Mouse (Mus musculus) lung, embryonic 15.5 days (tissue): ENCODE measurements around the gene Tead2. TPM values are rescaled to one million over a fixed set of nuclear protein-coding genes. Genes with fewer than 3 reads are reported as not detected.
"Not testable (repeated sequence)": the region's sequence is repeated elsewhere in the genome, so short reads cannot be mapped to it uniquely, and the experiment has no call there.

Experiments used
- ATAC-seq: fragments of 200-750 bp; cut with Nextera tagmentation; 2 replicates; pipeline ENCODE4 v1.8.0; 2017; ENCODE audit warnings: moderate number of reproducible peaks, borderline replicate concordance; ENCODE audit not compliant: low FRiP score, low TSS enrichment; ENCODE audit errors: extremely low read depth
- H3K27ac ChIP-seq: fragments of 300-500 bp; sonication (generic); 2 replicates; pipeline ENCODE4 v1.5.1; 2015; ENCODE audit warnings: moderate library complexity, mild to moderate bottlenecking, inconsistent platforms
- H3K27me3 ChIP-seq: fragments of 300-500 bp; sonication (generic); 2 replicates; pipeline ENCODE4 v1.6.1; 2015; ENCODE audit warnings: inconsistent platforms
- H3K36me3 ChIP-seq: fragments of 300-500 bp; sonication (generic); 2 replicates; pipeline ENCODE4 v1.6.1; 2015; ENCODE audit warnings: inconsistent platforms
- H3K4me1 ChIP-seq: fragments of 300-500 bp; sonication (generic); 2 replicates; pipeline ENCODE4 v1.6.1; 2015; ENCODE audit warnings: inconsistent platforms
- H3K4me2 ChIP-seq: fragments of 300-500 bp; sonication (generic); 2 replicates; pipeline ENCODE4 v1.6.1; 2015; ENCODE audit warnings: inconsistent platforms, mild to moderate bottlenecking, moderate library complexity
- H3K4me3 ChIP-seq: fragments of 300-500 bp; sonication (generic); 2 replicates; pipeline ENCODE4 v1.5.1; 2015; ENCODE audit warnings: mild to moderate bottlenecking, inconsistent platforms
- H3K9ac ChIP-seq: fragments of 300-500 bp; sonication (generic); 2 replicates; pipeline ENCODE4 v1.6.1; 2015; ENCODE audit warnings: inconsistent platforms
- H3K9me3 ChIP-seq: fragments of 300-500 bp; sonication (generic); 2 replicates; pipeline ENCODE4 v1.6.1; 2016; ENCODE audit warnings: inconsistent platforms
- WGBS: fragments of 180-500 bp; shearing (Covaris S2); methylation state at CpG from one replicate; pipeline ENCODE4 v1.1.7; 2015; 5-methylcytosine and 5-hydroxymethylcytosine counted together
- polyA plus RNA-seq: library from polyadenylated mRNA; unstranded; fragments of >200 nt; fragmentation: Nextera tagmentation; extraction: Ambion mirVana; gene quantifications from 2 replicates; pipeline ENCODE4 v1.2.1, GENCODE M21; 2015

Gene Tead2
- polyA plus RNA-seq, 1 experiment from 2014 or later = 180 TPM

GRCm38 (mm10) chr7:45240633-45241388 lies 25.3 kb downstream of the Tead2 start, which contains the start of gene Slc6a16:
Slc6a16 (plus strand) TSS chr7:45241085.
- peak within 1 kb of the TSS; percentile 5; the same call in 1 of the 2 replicates for H3K9ac ChIP-seq
- peak within 1 kb of the TSS; percentile 43 for H3K4me2 ChIP-seq
- 16% methylated on average over 52 of the region's 53 CpGs for WGBS
- H3K4me1 ChIP-seq = peaks cover 16% of the 10 kb centered on the region
- H3K9me3 ChIP-seq = no peaks in the 10 kb centered on the region
- no peaks in the 10 kb centered on the region for H3K27me3 ChIP-seq
- no peaks in the 10 kb centered on the region for H3K36me3 ChIP-seq
- peak within 1 kb of the TSS; percentile 21 for H3K4me3 ChIP-seq
- no peak for ATAC-seq
- no peak within 1 kb of the TSS for H3K27ac ChIP-seq

- H3K27me3 ChIP-seq = no peaks in the 10 kb centered on the region
- H3K4me3 ChIP-seq = no peak overlapping the region; the same call in 1 of the 2 replicates
- H3K27ac ChIP-seq = no peak overlapping the region
Measured at GRCm38 (mm10) chr7:45241389-45241749, 25.8 kb downstream of the Tead2 start.

GRCm38 (mm10) chr7:45247666-45248065 lies 32.1 kb downstream of the Tead2 start:
- H3K4me2 ChIP-seq = no peak overlapping the region
- H3K27me3 ChIP-seq = no peaks in the 10 kb centered on the region
- no peak overlapping the region for H3K27ac ChIP-seq
- no peak overlapping the region for H3K4me3 ChIP-seq
- no peaks in the 10 kb centered on the region for H3K36me3 ChIP-seq
- no peaks in the 10 kb centered on the region for H3K4me1 ChIP-seq
- no peak overlapping the region for H3K9ac ChIP-seq
- WGBS = 44% methylated on average over 3 of the region's 3 CpGs
- H3K9me3 ChIP-seq = no peaks in the 10 kb centered on the region
- no peak for ATAC-seq

More at GRCm38 (mm10) chr7:45241389-45241749, 25.8 kb downstream of the Tead2 start:
- Histone ChIP-seq H3K9me3 (no peaks in the 10 kb centered on the region), H3K4me2 (peak overlapping the region; percentile 43), H3K36me3 (no peaks in the 10 kb centered on the region), H3K4me1 (peaks cover 16% of the 10 kb centered on the region; the same call in 1 of the 2 replicates), H3K9ac (no peak overlapping the region)
- no peak for ATAC-seq
- 78% methylated on average over 6 of the region's 6 CpGs for WGBS

GRCm38 (mm10) chr7:45253806-45254205 lies 38.3 kb downstream of the Tead2 start:
- 76% methylated on average over 8 of the region's 8 CpGs for WGBS
- no peaks in the 10 kb centered on the region for H3K4me1 ChIP-seq
- H3K9ac ChIP-seq = no peak overlapping the region
- H3K4me2 ChIP-seq = no peak overlapping the region
- no peaks in the 10 kb centered on the region for H3K36me3 ChIP-seq
- no peaks in the 10 kb centered on the region for H3K27me3 ChIP-seq
- no peaks in the 10 kb centered on the region for H3K9me3 ChIP-seq
- no peak for ATAC-seq
- H3K4me3 ChIP-seq = no peak overlapping the region
- H3K27ac ChIP-seq = no peak overlapping the region

GRCm38 (mm10) chr7:45255822-45256221 lies 40.3 kb downstream of the Tead2 start:
- WGBS = 49% methylated on average over 7 of the region's 7 CpGs
- not testable (repeated sequence) for H3K4me3 ChIP-seq, H3K27me3 ChIP-seq, H3K9me3 ChIP-seq, H3K36me3 ChIP-seq, H3K4me1 ChIP-seq, H3K9ac ChIP-seq, ATAC-seq, H3K27ac ChIP-seq, H3K4me2 ChIP-seq

- no peaks in the 10 kb centered on the region for H3K9me3 ChIP-seq
- H3K4me3 ChIP-seq = no peak overlapping the region
- ATAC-seq = no peak
- 0 out of 2 replicates have a peak, but pooled peaks cover 6% of the 10 kb centered on the region for H3K27me3 ChIP-seq
- no peaks in the 10 kb centered on the region for H3K36me3 ChIP-seq
- no peak overlapping the region for H3K4me2 ChIP-seq
- no peak overlapping the region for H3K27ac ChIP-seq
- 0 out of 2 replicates have a peak, but pooled peaks cover under 1% of the 10 kb centered on the region for H3K4me1 ChIP-seq
- 49% methylated on average over 11 of the region's 11 CpGs for WGBS
- no peak overlapping the region for H3K9ac ChIP-seq
Measured at GRCm38 (mm10) chr7:45257063-45257840, 41.7 kb downstream of the Tead2 start.

GRCm38 (mm10) chr7:45259281-45259680 lies 43.7 kb downstream of the Tead2 start:
- no peak overlapping the region for H3K4me2 ChIP-seq
- peaks cover 7% of the 10 kb centered on the region for H3K4me1 ChIP-seq
- 0 out of 2 replicates have a peak, but pooled peaks cover 6% of the 10 kb centered on the region for H3K27me3 ChIP-seq
- WGBS = 85% methylated on average over 8 of the region's 8 CpGs
- H3K36me3 ChIP-seq = no peaks in the 10 kb centered on the region
- no peak overlapping the region for H3K4me3 ChIP-seq
- no peak overlapping the region for H3K9ac ChIP-seq
- H3K27ac ChIP-seq = no peak overlapping the region
- H3K9me3 ChIP-seq = no peaks in the 10 kb centered on the region
- no peak for ATAC-seq

GRCm38 (mm10) chr7:45262266-45262665 lies 46.7 kb downstream of the Tead2 start:
- Histone ChIP-seq H3K9ac (no peak overlapping the region), H3K4me2 (no peak overlapping the region), H3K27ac (no peak overlapping the region), H3K36me3 (no peaks in the 10 kb centered on the region), H3K27me3 (0 out of 2 replicates have a peak, but pooled peaks cover 6% of the 10 kb centered on the region), H3K4me1 (peaks cover 7% of the 10 kb centered on the region), H3K4me3 (no peak overlapping the region), H3K9me3 (no peaks in the 10 kb centered on the region)
- no peak; the same call in 1 of the 2 replicates for ATAC-seq
- WGBS = 23% methylated on average over 7 of the region's 7 CpGs

GRCm38 (mm10) chr7:45263006-45263607 lies 47.6 kb downstream of the Tead2 start:
- 46% methylated on average over 7 of the region's 7 CpGs for WGBS

GRCm38 (mm10) chr7:45264348-45264747 lies 48.8 kb downstream of the Tead2 start:
- Histone ChIP-seq H3K4me3 (no peak overlapping the region), H3K9ac (no peak overlapping the region), H3K27me3 (peaks cover 11% of the 10 kb centered on the region; the same call in 1 of the 2 replicates), H3K36me3 (no peaks in the 10 kb centered on the region), H3K27ac (no peak overlapping the region), H3K4me2 (no peak overlapping the region), H3K4me1 (peaks cover 7% of the 10 kb centered on the region), H3K9me3 (no peaks in the 10 kb centered on the region)
- 61% methylated on average over 3 of the region's 3 CpGs for WGBS
- no peak for ATAC-seq

More at GRCm38 (mm10) chr7:45263006-45263607, 47.6 kb downstream of the Tead2 start:
- Histone ChIP-seq H3K9me3 (no peaks in the 10 kb centered on the region), H3K4me3 (no peak overlapping the region), H3K27me3 (peaks cover 8% of the 10 kb centered on the region; the same call in 1 of the 2 replicates), H3K9ac (no peak overlapping the region), H3K4me2 (no peak overlapping the region), H3K27ac (no peak overlapping the region), H3K36me3 (no peaks in the 10 kb centered on the region), H3K4me1 (peaks cover 7% of the 10 kb centered on the region)
- no peak for ATAC-seq

GRCm38 (mm10) chr7:45265518-45265917 lies 50.0 kb downstream of the Tead2 start:
- no peak overlapping the region for H3K4me2 ChIP-seq
- no peak for ATAC-seq
- H3K4me1 ChIP-seq = peaks cover 7% of the 10 kb centered on the region
- no peaks in the 10 kb centered on the region for H3K36me3 ChIP-seq
- H3K9ac ChIP-seq = no peak overlapping the region
- 75% methylated on average over 1 of the region's 1 CpGs for WGBS
- H3K9me3 ChIP-seq = no peaks in the 10 kb centered on the region
- H3K27me3 ChIP-seq = peaks cover 5% of the 10 kb centered on the region; the same call in 1 of the 2 replicates
- H3K27ac ChIP-seq = no peak overlapping the region
- no peak overlapping the region for H3K4me3 ChIP-seq
